Mouse (Mus musculus) limb, embryonic 13.5 days (tissue): Measurements from ENCODE around the gene Myo7a. TPM values are rescaled to one million over a fixed set of nuclear protein-coding genes. Genes with fewer than 3 reads are reported as not detected.

ENCODE experiments used
- ATAC-seq: fragments of 200-750 bp; cut with Nextera tagmentation; 2 replicates; pipeline ENCODE4 v1.8.0; 2017; ENCODE audit warnings: low read depth, moderate number of reproducible peaks, moderate TSS enrichment; ENCODE audit not compliant: low FRiP score
- H3K27ac ChIP-seq: fragments of 300-500 bp; sonication (generic); 2 replicates; pipeline ENCODE4 v1.5.1; 2015; ENCODE audit warnings: inconsistent platforms, mild to moderate bottlenecking, moderate library complexity
- H3K27me3 ChIP-seq: fragments of 300-500 bp; sonication (generic); 2 replicates; pipeline ENCODE4 v1.6.1; 2015; ENCODE audit warnings: mild to moderate bottlenecking, inconsistent platforms
- H3K36me3 ChIP-seq: fragments of 300-500 bp; sonication (generic); 2 replicates; pipeline ENCODE4 v1.6.1; 2015; ENCODE audit warnings: inconsistent platforms, mild to moderate bottlenecking, moderate library complexity
- H3K4me1 ChIP-seq: fragments of 300-500 bp; sonication (generic); 2 replicates; pipeline ENCODE4 v1.6.1; 2015; ENCODE audit warnings: inconsistent platforms
- H3K4me2 ChIP-seq: fragments of 300-500 bp; sonication (generic); replicated peaks from 2 replicates; pipeline ENCODE4 v1.6.1; 2015; ENCODE audit warnings: inconsistent platforms, mild to moderate bottlenecking, moderate library complexity
- H3K4me3 ChIP-seq: fragments of 300-500 bp; sonication (generic); 2 replicates; pipeline ENCODE4 v1.5.1; 2015; ENCODE audit warnings: moderate library complexity, mild to moderate bottlenecking, inconsistent platforms
- H3K9ac ChIP-seq: fragments of 300-500 bp; sonication (generic); 2 replicates; pipeline ENCODE4 v1.6.1; 2015; ENCODE audit warnings: mild to moderate bottlenecking, inconsistent platforms
- H3K9me3 ChIP-seq: fragments of 300-500 bp; sonication (generic); 2 replicates; pipeline ENCODE4 v1.6.1; 2016; ENCODE audit warnings: inconsistent platforms
- WGBS: fragments of 180-500 bp; shearing (Covaris S2); methylation state at CpG from one replicate; pipeline ENCODE4 v1.1.7; 2015; 5-methylcytosine and 5-hydroxymethylcytosine counted together
- polyA plus RNA-seq: library from polyadenylated mRNA; unstranded; fragments of >200 nt; fragmentation: Nextera tagmentation; extraction: Ambion mirVana; gene quantifications from 2 replicates; pipeline ENCODE4 v1.2.1, GENCODE M21; 2015

Gene Myo7a
- polyA plus RNA-seq, 1 experiment from 2014 or later, result 12.2 TPM

- no peak for ATAC-seq
- H3K27me3 ChIP-seq, result no peaks in the 10 kb centered on the region
- H3K9ac ChIP-seq, result no peak overlapping the region
- no peaks in the 10 kb centered on the region for H3K9me3 ChIP-seq
- H3K36me3 ChIP-seq, result peaks cover 4% of the 10 kb centered on the region; the same call in 1 of the 2 replicates
- WGBS, result 82% methylated on average over 7 of the region's 7 CpGs
- no peak overlapping the region for H3K27ac ChIP-seq
- no peak overlapping the region for H3K4me3 ChIP-seq
- no peak overlapping the region for H3K4me2 ChIP-seq
- H3K4me1 ChIP-seq, result peaks cover 22% of the 10 kb centered on the region
These were observed 34.0 kb downstream of the Myo7a start for GRCm38 (mm10) chr7:98085314-98085713.

GRCm38 (mm10) chr7:98084541-98085293 lies 34.6 kb downstream of the Myo7a start:
- 58% methylated on average over 12 of the region's 12 CpGs for WGBS
- H3K27ac ChIP-seq, result no peak overlapping the region

GRCm38 (mm10) chr7:98082376-98082775 lies 36.9 kb downstream of the Myo7a start:
- H3K27me3 ChIP-seq, result no peaks in the 10 kb centered on the region
- no peak overlapping the region for H3K4me2 ChIP-seq
- H3K36me3 ChIP-seq, result peaks cover 4% of the 10 kb centered on the region; the same call in 1 of the 2 replicates
- H3K9ac ChIP-seq, result no peak overlapping the region
- no peaks in the 10 kb centered on the region for H3K9me3 ChIP-seq
- WGBS, result 16% methylated on average over 5 of the region's 5 CpGs
- H3K27ac ChIP-seq, result no peak overlapping the region
- H3K4me3 ChIP-seq, result no peak overlapping the region
- no peak for ATAC-seq
- H3K4me1 ChIP-seq, result peaks cover 22% of the 10 kb centered on the region

More at GRCm38 (mm10) chr7:98084541-98085293, 34.6 kb downstream of the Myo7a start:
- H3K4me2 ChIP-seq, result no peak overlapping the region
- no peaks in the 10 kb centered on the region for H3K27me3 ChIP-seq
- H3K9ac ChIP-seq, result no peak overlapping the region
- ATAC-seq, result no peak
- peaks cover 4% of the 10 kb centered on the region; the same call in 1 of the 2 replicates for H3K36me3 ChIP-seq
- peaks cover 22% of the 10 kb centered on the region for H3K4me1 ChIP-seq
- no peak overlapping the region for H3K4me3 ChIP-seq
- H3K9me3 ChIP-seq, result no peaks in the 10 kb centered on the region

GRCm38 (mm10) chr7:98077453-98077852 lies 41.9 kb downstream of the Myo7a start:
- Histone ChIP-seq H3K27me3 (no peaks in the 10 kb centered on the region), H3K4me2 (no peak overlapping the region), H3K9ac (no peak overlapping the region), H3K4me1 (peaks cover 4% of the 10 kb centered on the region), H3K9me3 (no peaks in the 10 kb centered on the region), H3K4me3 (no peak overlapping the region), H3K27ac (no peak overlapping the region), H3K36me3 (peaks cover 23% of the 10 kb centered on the region)
- WGBS, result 86% methylated on average over 11 of the region's 11 CpGs
- ATAC-seq, result no peak

GRCm38 (mm10) chr7:98071620-98072019 lies 47.7 kb downstream of the Myo7a start:
- Histone ChIP-seq H3K4me2 (no peak overlapping the region), H3K9me3 (no peaks in the 10 kb centered on the region), H3K27me3 (no peaks in the 10 kb centered on the region), H3K27ac (no peak overlapping the region), H3K4me3 (no peak overlapping the region), H3K36me3 (peaks cover 17% of the 10 kb centered on the region; the same call in 1 of the 2 replicates), H3K9ac (no peak overlapping the region), H3K4me1 (no peaks in the 10 kb centered on the region)
- peak; percentile 55; the same call in 1 of the 2 replicates for ATAC-seq
- 33% methylated on average over 5 of the region's 5 CpGs for WGBS

- whole genome bisulfite sequencing, result 83% methylated on average over 11 of the region's 11 CpGs
These were observed 53.1 kb downstream of the Myo7a start for GRCm38 (mm10) chr7:98066229-98066628.

GRCm38 (mm10) chr7:98054942-98055341 lies 64.4 kb downstream of the Myo7a start:
- H3K4me3 ChIP-seq, result no peak overlapping the region
- no peak overlapping the region for H3K27ac ChIP-seq
- H3K36me3 ChIP-seq, result no peaks in the 10 kb centered on the region
- H3K4me1 ChIP-seq, result no peaks in the 10 kb centered on the region
- no peak overlapping the region for H3K9ac ChIP-seq
- H3K27me3 ChIP-seq, result no peaks in the 10 kb centered on the region
- no peak overlapping the region for H3K4me2 ChIP-seq
- WGBS, result 87% methylated on average over 8 of the region's 8 CpGs
- no peak for ATAC-seq
- no peaks in the 10 kb centered on the region for H3K9me3 ChIP-seq

More at GRCm38 (mm10) chr7:98066229-98066628, 53.1 kb downstream of the Myo7a start:
- Histone ChIP-seq H3K4me2 (no peak overlapping the region), H3K27ac (no peak overlapping the region), H3K9me3 (no peaks in the 10 kb centered on the region), H3K4me3 (no peak overlapping the region), H3K9ac (no peak overlapping the region), H3K27me3 (no peaks in the 10 kb centered on the region), H3K4me1 (no peaks in the 10 kb centered on the region), H3K36me3 (peaks cover 4% of the 10 kb centered on the region; the same call in 1 of the 2 replicates)
- ATAC-seq, result peak; percentile 57; the same call in 1 of the 2 replicates

- Histone ChIP-seq H3K36me3 (no peaks in the 10 kb centered on the region), H3K4me3 (no peak overlapping the region), H3K4me2 (no peak overlapping the region), H3K27me3 (no peaks in the 10 kb centered on the region), H3K4me1 (no peaks in the 10 kb centered on the region), H3K27ac (no peak overlapping the region), H3K9ac (no peak overlapping the region), H3K9me3 (no peaks in the 10 kb centered on the region)
- ATAC-seq, result no peak
- 88% methylated on average over 9 of the region's 9 CpGs for WGBS
These were observed 64.9 kb downstream of the Myo7a start for GRCm38 (mm10) chr7:98054461-98054860.

- Histone ChIP-seq H3K4me3 (no peak overlapping the region), H3K4me2 (no peak overlapping the region), H3K4me1 (no peaks in the 10 kb centered on the region), H3K27ac (no peak overlapping the region), H3K9me3 (no peaks in the 10 kb centered on the region), H3K27me3 (no peaks in the 10 kb centered on the region), H3K9ac (no peak overlapping the region), H3K36me3 (no peaks in the 10 kb centered on the region)
- 19% methylated on average over 8 of the region's 8 CpGs for whole genome bisulfite sequencing
- ATAC-seq, result no peak
These were observed 67.3 kb downstream of the Myo7a start for GRCm38 (mm10) chr7:98051980-98052379.

GRCm38 (mm10) chr7:98048101-98048824 lies 71.1 kb downstream of the Myo7a start:
- Histone ChIP-seq H3K4me2 (no peak overlapping the region), H3K9me3 (no peaks in the 10 kb centered on the region), H3K4me3 (no peak overlapping the region), H3K4me1 (no peaks in the 10 kb centered on the region), H3K36me3 (no peaks in the 10 kb centered on the region), H3K27ac (no peak overlapping the region), H3K9ac (no peak overlapping the region), H3K27me3 (no peaks in the 10 kb centered on the region)
- no peak for ATAC-seq
- 81% methylated on average over 9 of the region's 9 CpGs for whole genome bisulfite sequencing

- Histone ChIP-seq H3K4me3 (no peak overlapping the region), H3K4me1 (no peaks in the 10 kb centered on the region), H3K27me3 (no peaks in the 10 kb centered on the region), H3K4me2 (no peak overlapping the region), H3K36me3 (no peaks in the 10 kb centered on the region), H3K27ac (no peak overlapping the region), H3K9ac (no peak overlapping the region), H3K9me3 (no peaks in the 10 kb centered on the region)
- no peak for ATAC-seq
- WGBS, result 86% methylated on average over 7 of the region's 7 CpGs
These were observed 116.7 kb downstream of the Myo7a start for GRCm38 (mm10) chr7:98002617-98003016.
